Mouse (Mus musculus) gastrocnemius, adult 2 months (tissue): ENCODE measurements around the gene Pou2f2. TPM values are rescaled to one million over a fixed set of nuclear protein-coding genes. Genes with fewer than 3 reads are reported as not detected.
"Not testable (repeated sequence)": the region's sequence is repeated elsewhere in the genome, so short reads cannot be mapped to it uniquely, and the experiment has no call there.

Source experiments
- DNase-seq: peaks from one replicate; pipeline ENCODE4 v3.0.0; 2022
- H3K27ac ChIP-seq: fragments of 200-600 bp; 2 replicates; pipeline ENCODE4 v1.8.1; 2022; ENCODE audit warnings: mild to moderate bottlenecking
- H3K4me3 ChIP-seq: fragments of 200-600 bp; 2 replicates; pipeline ENCODE4 v1.8.1; 2022; ENCODE audit warnings: mild to moderate bottlenecking, moderate library complexity
- CTCF ChIP-seq: fragments of 200-600 bp; IDR thresholded peaks from 2 replicates; pipeline ENCODE4 v1.8.1; 2022; ENCODE audit warnings: antibody characterized with exemption, mild to moderate bottlenecking, moderate library complexity
- intact Hi-C: fragments of 180-260 bp; cut with DNase I; formaldehyde crosslinking; loops from one replicate; pipeline ENCODE4 v1.15.1; 2025
- microRNA-seq: library from miRNA; unstranded; fragments of <30 nt; microRNA quantifications from one replicate; pipeline ENCODE4 v1.2.0, GENCODE M21; 2021
- total RNA-seq, 2 experiments: library from RNA; stranded (reverse); gene quantifications; 2 replicates each; pipeline ENCODE4 v1.2.3; 2021

Pou2f2 gene
- total RNA-seq, 2 experiments from 2014 or later, result 0.08 to 0.13 TPM

GRCm38 (mm10) chr7:25049295-25049930 is 130.1 kb downstream of the Pou2f2 start:
- no peak for TF ChIP-seq CTCF
- intact Hi-C loops, result no loop called here

DNA sequence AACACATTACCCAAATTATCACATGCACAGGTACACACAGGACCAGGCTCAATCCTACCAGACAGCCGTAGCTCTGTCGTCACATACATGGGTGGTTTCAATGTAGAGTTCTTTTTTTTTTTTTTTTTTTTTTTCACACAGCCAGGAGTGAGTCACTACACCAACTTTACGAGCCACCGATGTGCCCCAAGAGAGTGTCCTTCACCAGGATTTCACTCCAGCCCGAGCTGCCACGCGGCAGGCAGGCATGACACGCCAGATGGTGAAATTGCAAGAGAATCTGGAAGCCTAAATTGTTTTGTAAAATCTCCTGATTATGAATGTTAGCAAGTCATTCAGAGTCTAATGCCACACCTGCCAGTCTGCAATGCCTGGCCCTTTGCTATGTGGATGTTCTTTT is 132.2 kb downstream of the Pou2f2 start:
- no peak for TF ChIP-seq CTCF
- Histone ChIP-seq H3K27ac (no peak overlapping the region), H3K4me3 (no peak overlapping the region)
- intact Hi-C loops, result no loop called here
- DNase-seq, result no peak

More at GRCm38 (mm10) chr7:25049295-25049930, 130.1 kb downstream of the Pou2f2 start:
- no peak overlapping the region for H3K27ac ChIP-seq
- no peak overlapping the region for H3K4me3 ChIP-seq
- no peak for DNase-seq

GRCm38 (mm10) chr7:25044599-25044998 is 134.9 kb downstream of the Pou2f2 start:
- H3K4me3 ChIP-seq, intact Hi-C loops, DNase-seq, H3K27ac ChIP-seq: not testable (repeated sequence)

DNA sequence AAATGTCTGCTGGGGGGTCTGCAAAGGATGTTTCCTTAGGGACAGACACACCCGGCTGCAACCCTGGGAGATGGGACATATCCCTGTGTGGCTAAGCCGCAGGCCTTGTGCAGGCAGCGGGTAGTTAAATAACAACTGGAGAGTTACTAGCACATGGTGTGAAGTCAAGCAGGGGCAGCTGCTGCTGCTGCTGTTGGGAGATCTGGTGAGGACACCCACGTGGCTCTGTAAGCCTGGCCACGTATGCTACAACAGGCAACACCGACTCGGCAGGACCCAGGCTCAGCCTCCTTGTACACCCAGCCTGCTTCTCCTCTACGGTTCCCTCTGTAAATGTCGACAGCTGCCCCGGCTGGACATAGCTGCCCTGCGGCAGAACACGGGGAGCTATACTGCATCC is 137.6 kb downstream of the Pou2f2 start:
- DNase-seq, result no peak
- Histone ChIP-seq H3K4me3 (no peak overlapping the region), H3K27ac (no peak overlapping the region)
- no peak for TF ChIP-seq CTCF
- intact Hi-C loops, result no loop called here

Small RNAs within 50 kb of the gene (microRNA-seq; reads per million reads assigned to microRNA genes)
- gene Mir6537 (not detected), gene Mir7048 (not detected)

Other genes with a start within 250 kb of the Pou2f2 start
- not detected for gene Gm4881, start 235.2 kb downstream of the Pou2f2 start, total RNA-seq
- gene Rabac1, start 207.0 kb downstream of the Pou2f2 start, total RNA-seq, result 100 to 1,000 TPM; 231 to 243 TPM
- not detected for gene Atp1a3, start 173.8 kb downstream of the Pou2f2 start, total RNA-seq
- gene Grik5, start 107.4 kb downstream of the Pou2f2 start, total RNA-seq, result 1 to 10 TPM; 2.4 to 3.1 TPM
- 1 to 10 TPM; 7.2 to 9.2 TPM for gene Zfp574, start 107.2 kb downstream of the Pou2f2 start, total RNA-seq
- gene Dedd2, start 40.9 kb upstream of the Pou2f2 start, total RNA-seq, result 1 to 10 TPM; 9.3 to 9.4 TPM
- 1 to 10 TPM; 5.5 to 6.1 TPM for gene Zfp526, start 41.7 kb upstream of the Pou2f2 start, total RNA-seq
- 10 to 100 TPM; 74.1 to 77.4 TPM for gene Gsk3a, start 58.1 kb upstream of the Pou2f2 start, total RNA-seq
- 1 to 10 TPM; 5.4 to 7.4 TPM for gene Erf, start 71.0 kb upstream of the Pou2f2 start, total RNA-seq
- gene Cic, start 88.0 kb upstream of the Pou2f2 start, total RNA-seq, result 10 to 100 TPM; 37.0 to 40.4 TPM
- under 1 TPM; 0.38 to 0.86 TPM for gene Pafah1b3, start 118.3 kb upstream of the Pou2f2 start, total RNA-seq
- not detected for gene Prr19, start 121.7 kb upstream of the Pou2f2 start, total RNA-seq
- gene Tmem145, start 126.4 kb upstream of the Pou2f2 start, total RNA-seq, result not detected
- gene Megf8, start 137.4 kb upstream of the Pou2f2 start, total RNA-seq, result 10 to 100 TPM; 16.9 to 19.6 TPM
- gene Cnfn, start 190.0 kb upstream of the Pou2f2 start, total RNA-seq, result not detected
- gene Lipe, start 219.0 kb upstream of the Pou2f2 start, total RNA-seq, result 10 to 100 TPM; 13.4 to 17.9 TPM
- gene Cxcl17, start 233.2 kb upstream of the Pou2f2 start, total RNA-seq, result not detected